ENCODE assay signal across 7 mouse cellular contexts in genomic region chr16:32597909-32598381, GRCm38 (mm10). TPM values are rescaled to one million over a fixed set of nuclear protein-coding genes. Genes with fewer than 3 reads are reported as not detected.
DNase-seq lines count a peak whose midpoint lies in the region; ATAC-seq and TF ChIP-seq lines count a peak whose summit lies in the region.

No protein-coding gene starts in this region.

- H3K4me1 ChIP-seq in lung, embryonic 16.5 days (replicated peaks; ENCODE audit: control insufficient read depth, insufficient read depth, low read length): 0 out of 2 replicates have a peak, but pooled peaks cover 3% of the 10 kb centered on the region
- H3K4me1 ChIP-seq in erythroblast, embryonic 14.5 days (ENCODE audit: control insufficient read depth): peaks cover 49% of the 10 kb centered on the region
- H3K4me1 ChIP-seq in liver, postnatal 0 days (ENCODE audit: insufficient read depth): peaks cover 18% of the 10 kb centered on the region
- no peaks in the 10 kb centered on the region for H3K4me1 ChIP-seq in intestine, postnatal 0 days (replicated peaks; ENCODE audit: control insufficient read depth, insufficient read depth, low read length)

- no peaks in the 10 kb centered on the region for H3K9me3 ChIP-seq in lung, embryonic 16.5 days (ENCODE audit: control insufficient read depth, low read length)
- no peaks in the 10 kb centered on the region for H3K9me3 ChIP-seq in erythroblast, embryonic 14.5 days (ENCODE audit: control insufficient read depth, low read length)
- H3K9me3 ChIP-seq in liver, postnatal 0 days (ENCODE audit: low read length): no peaks in the 10 kb centered on the region
- no peaks in the 10 kb centered on the region for H3K9me3 ChIP-seq in intestine, postnatal 0 days (ENCODE audit: control insufficient read depth)

- H3K4me3 ChIP-seq in lung, embryonic 16.5 days (ENCODE audit: low read length): no peak overlapping the region
- peak overlapping the region; percentile 38 for H3K4me3 ChIP-seq in erythroblast, embryonic 14.5 days (replicated peaks)
- no peak overlapping the region for H3K4me3 ChIP-seq in liver, postnatal 0 days (ENCODE audit: low read depth, low read length)
- H3K4me3 ChIP-seq in intestine, postnatal 0 days (ENCODE audit: low read depth, low read length): no peak overlapping the region

- no peak overlapping the region for H3K9ac ChIP-seq in lung, embryonic 16.5 days (ENCODE audit: low read length)
- H3K9ac ChIP-seq in liver, postnatal 0 days (replicated peaks): no peak overlapping the region
- H3K9ac ChIP-seq in intestine, postnatal 0 days (ENCODE audit: low read depth, low read length): no peak overlapping the region

- ATAC-seq in lung, embryonic 16.5 days (ENCODE audit: low read depth): peak; percentile 64; the same call in 1 of the 2 replicates
- ATAC-seq in liver, postnatal 0 days: peak; percentile 76
- ATAC-seq in intestine, postnatal 0 days: no peak

- no peak for TF ChIP-seq CTCF in liver, postnatal 0 days (IDR thresholded peaks at IDR 0.05; ENCODE audit: low read depth)
- no peak for TF ChIP-seq CTCF in intestine, postnatal 0 days (IDR thresholded peaks at IDR 0.05; ENCODE audit: low read depth)

- TF ChIP-seq EP300 in liver, postnatal 0 days (IDR thresholded peaks at IDR 0.05; ENCODE audit: low read depth): no peak

- H3K27ac ChIP-seq in lung, embryonic 16.5 days (ENCODE audit: low read length): no peak overlapping the region
- H3K27ac ChIP-seq in liver, postnatal 0 days (ENCODE audit: low read depth): peak overlapping the region; percentile 68
- no peak overlapping the region for H3K27ac ChIP-seq in intestine, postnatal 0 days (ENCODE audit: low read depth, low read length)

- WGBS in lung, embryonic 16.5 days: 17% methylated on average over 4 of the region's 4 CpGs
- WGBS in liver, postnatal 0 days (ENCODE audit: insufficient replicate concordance): 31% methylated on average over 4 of the region's 4 CpGs
- 47% methylated on average over 4 of the region's 4 CpGs for WGBS in intestine, postnatal 0 days

- no peaks in the 10 kb centered on the region for H3K36me3 ChIP-seq in lung, embryonic 16.5 days (ENCODE audit: control insufficient read depth, insufficient read depth, low read length)
- H3K36me3 ChIP-seq in erythroblast, embryonic 14.5 days (ENCODE audit: control insufficient read depth): no peaks in the 10 kb centered on the region
- H3K36me3 ChIP-seq in liver, postnatal 0 days (replicated peaks; ENCODE audit: insufficient read depth, low read length): no peaks in the 10 kb centered on the region
- H3K36me3 ChIP-seq in intestine, postnatal 0 days (ENCODE audit: control insufficient read depth, insufficient read depth): no peaks in the 10 kb centered on the region

- H3K27me3 ChIP-seq in lung, embryonic 16.5 days (ENCODE audit: control insufficient read depth, insufficient read depth, low read depth, low read length): no peaks in the 10 kb centered on the region
- 0 out of 2 replicates have a peak, but pooled peaks cover 2% of the 10 kb centered on the region for H3K27me3 ChIP-seq in erythroblast, embryonic 14.5 days (ENCODE audit: control insufficient read depth)
- H3K27me3 ChIP-seq in liver, postnatal 0 days (ENCODE audit: insufficient read depth, low read length): no peaks in the 10 kb centered on the region
- no peaks in the 10 kb centered on the region for H3K27me3 ChIP-seq in intestine, postnatal 0 days (replicated peaks; ENCODE audit: control insufficient read depth, insufficient read depth, low read length)

- no peak for DNase-seq in lung, postnatal 14 days
- DNase-seq in adrenal gland, postnatal 10 days: peak; percentile 56
- peak; percentile 34 for DNase-seq in liver, postnatal 0 days
- no peak for DNase-seq in thymus, postnatal 25 days

- no peak overlapping the region for H3K4me2 ChIP-seq in lung, embryonic 16.5 days (ENCODE audit: low read depth, low read length)
- H3K4me2 ChIP-seq in liver, postnatal 0 days (ENCODE audit: low read depth, low read length): peak overlapping the region; percentile 45
- no peak overlapping the region for H3K4me2 ChIP-seq in intestine, postnatal 0 days (replicated peaks; ENCODE audit: low read depth)

RNA-seq across cellular contexts. Expression of gene Tfrc, which starts 10.8 kb away (rescaled TPM):
- polyA plus RNA-seq in lung, embryonic 16.5 days (2015; fragmentation: Nextera tagmentation; extraction: Ambion mirVana): 57.3 and 58.4 TPM in 2 replicates
- total RNA-seq in adrenal gland, postnatal 10 days (2021): 100 to 1,000 TPM; 138 to 212 TPM
- 5.4 and 6.9 TPM in 2 replicates for polyA plus RNA-seq in erythroblast, embryonic 14.5 days (2012)
- polyA plus RNA-seq in liver, postnatal 0 days (2015; fragmentation: Nextera tagmentation; extraction: Ambion mirVana): 85.1 and 103 TPM in 2 replicates
- 23.1 and 23.7 TPM in 2 replicates for polyA plus RNA-seq in intestine, postnatal 0 days (2015; fragmentation: Nextera tagmentation; extraction: Ambion mirVana)

RNA-seq across cellular contexts. Expression of gene Tnk2, which starts 45.7 kb away (rescaled TPM):
- 15.4 and 18.0 TPM in 2 replicates for polyA plus RNA-seq in lung, embryonic 16.5 days (2015; fragmentation: Nextera tagmentation; extraction: Ambion mirVana)
- 10 to 100 TPM; 45.1 to 85.2 TPM for total RNA-seq in adrenal gland, postnatal 10 days (2021)
- 59.1 and 61.6 TPM in 2 replicates for polyA plus RNA-seq in erythroblast, embryonic 14.5 days (2012)
- polyA plus RNA-seq in liver, postnatal 0 days (2015; fragmentation: Nextera tagmentation; extraction: Ambion mirVana): 2.9 and 3.5 TPM in 2 replicates
- polyA plus RNA-seq in intestine, postnatal 0 days (2015; fragmentation: Nextera tagmentation; extraction: Ambion mirVana): 8.0 and 9.6 TPM in 2 replicates

Comparison
In these comparisons a context has a peak if more than half of its experiments do, and no peak if none do; other contexts are left out.
1. DNase-seq: peak in adrenal gland, postnatal 10 days (single experiment) and liver, postnatal 0 days (single experiment); none in lung, postnatal 14 days (single experiment) and thymus, postnatal 25 days (single experiment).